Mouse (Mus musculus) heart, embryonic 10.5 days (tissue): Measurements from ENCODE around the gene Gm7534. TPM values are rescaled to one million over a fixed set of nuclear protein-coding genes. Genes with fewer than 3 reads are reported as not detected.
"Not testable (repeated sequence)": the region's sequence is repeated elsewhere in the genome, so short reads cannot be mapped to it uniquely, and the experiment has no call there.

Experiments used
- DNase-seq: peaks from one replicate; pipeline ENCODE4 v3.0.0-alpha.2; 2017; ENCODE audit warnings: low spot score
- H3K27ac ChIP-seq: fragments of 300-500 bp; sonication (generic); 2 replicates; pipeline ENCODE4 v1.5.1; 2016; ENCODE audit warnings: mild to moderate bottlenecking
- H3K27me3 ChIP-seq: fragments of 300-500 bp; sonication (generic); 2 replicates; pipeline ENCODE4 v1.6.1; 2016; ENCODE audit warnings: mild to moderate bottlenecking; ENCODE audit not compliant: poor library complexity, insufficient read depth, severe bottlenecking
- H3K36me3 ChIP-seq: fragments of 300-500 bp; sonication (generic); 2 replicates; pipeline ENCODE4 v1.6.1; 2016; ENCODE audit warnings: mild to moderate bottlenecking, moderate library complexity
- H3K4me1 ChIP-seq: fragments of 300-500 bp; sonication (generic); 2 replicates; pipeline ENCODE4 v1.6.1; 2016; ENCODE audit warnings: mild to moderate bottlenecking
- H3K4me3 ChIP-seq: fragments of 300-500 bp; sonication (generic); 2 replicates; pipeline ENCODE4 v1.5.1; 2016; ENCODE audit warnings: mild to moderate bottlenecking, moderate library complexity
- H3K9me3 ChIP-seq: fragments of 300-500 bp; sonication (generic); 2 replicates; pipeline ENCODE4 v1.6.1; 2016; ENCODE audit warnings: mild to moderate bottlenecking, moderate library complexity
- WGBS: fragments of 180-500 bp; shearing (Covaris S2); methylation state at CpG from one replicate; pipeline ENCODE4 v1.1.7; 2016; 5-methylcytosine and 5-hydroxymethylcytosine counted together
- polyA plus RNA-seq: library from polyadenylated mRNA; unstranded; fragments of >200 nt; fragmentation: Nextera tagmentation; extraction: Ambion mirVana; gene quantifications from 2 replicates; pipeline ENCODE4 v1.2.1, GENCODE M21; 2016

Gene Gm7534
- polyA plus RNA-seq, 1 experiment from 2014 or later = not detected

DNA sequence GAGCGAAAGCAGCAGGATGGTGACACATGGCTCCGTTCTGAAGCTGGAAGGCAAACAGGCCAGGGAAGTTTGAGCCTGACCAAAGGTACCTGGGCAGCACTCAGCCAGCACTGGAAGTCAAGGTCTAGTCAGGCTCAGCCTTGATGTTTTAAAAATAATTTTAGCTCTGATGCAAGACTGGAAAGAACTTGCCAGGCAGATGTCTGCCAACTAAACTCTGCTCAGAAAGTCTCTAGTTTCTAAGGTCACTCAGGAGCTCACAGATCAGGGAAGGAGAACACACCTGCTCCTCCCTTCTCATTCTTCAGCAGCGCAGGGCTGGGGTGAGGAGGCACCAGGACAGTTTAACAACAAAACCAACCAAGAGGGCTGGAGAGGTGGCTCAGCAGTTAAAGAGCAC lies 48.5 kb downstream of the Gm7534 start:
- H3K4me1 ChIP-seq = peaks cover 27% of the 10 kb centered on the region
- H3K36me3 ChIP-seq = peaks cover 58% of the 10 kb centered on the region
- WGBS = 96% methylated on average over 3 of the region's 3 CpGs
- H3K9me3 ChIP-seq = no peaks in the 10 kb centered on the region
- no peak for DNase-seq
- no peak overlapping the region for H3K4me3 ChIP-seq
- no peaks in the 10 kb centered on the region for H3K27me3 ChIP-seq
- no peak overlapping the region for H3K27ac ChIP-seq

DNA sequence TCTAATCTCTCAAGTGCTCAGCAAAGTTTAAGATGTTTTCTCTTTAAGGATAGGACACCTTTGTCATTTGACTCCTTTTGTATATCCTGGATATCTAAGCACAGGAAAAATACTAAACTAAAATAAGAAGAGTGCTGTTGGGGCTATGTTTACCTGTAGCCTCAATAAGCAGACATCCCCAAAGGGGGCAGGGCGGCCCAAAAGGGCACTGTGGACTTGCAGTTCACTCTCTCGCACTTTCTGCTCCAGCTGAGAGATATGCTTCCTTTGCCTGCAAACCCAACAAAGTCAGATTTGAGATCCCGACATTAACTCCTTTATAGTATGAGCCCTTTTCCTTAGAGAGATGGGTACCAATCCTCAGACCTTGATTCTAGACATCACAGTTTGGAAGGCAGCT lies 49.1 kb downstream of the Gm7534 start:
- Histone ChIP-seq H3K36me3 (peaks cover 65% of the 10 kb centered on the region), H3K27me3 (no peaks in the 10 kb centered on the region), H3K4me3 (no peak overlapping the region), H3K9me3 (no peaks in the 10 kb centered on the region), H3K27ac (no peak overlapping the region), H3K4me1 (peaks cover 23% of the 10 kb centered on the region)
- WGBS = 91% methylated on average over 3 of the region's 3 CpGs
- DNase-seq = no peak

DNA sequence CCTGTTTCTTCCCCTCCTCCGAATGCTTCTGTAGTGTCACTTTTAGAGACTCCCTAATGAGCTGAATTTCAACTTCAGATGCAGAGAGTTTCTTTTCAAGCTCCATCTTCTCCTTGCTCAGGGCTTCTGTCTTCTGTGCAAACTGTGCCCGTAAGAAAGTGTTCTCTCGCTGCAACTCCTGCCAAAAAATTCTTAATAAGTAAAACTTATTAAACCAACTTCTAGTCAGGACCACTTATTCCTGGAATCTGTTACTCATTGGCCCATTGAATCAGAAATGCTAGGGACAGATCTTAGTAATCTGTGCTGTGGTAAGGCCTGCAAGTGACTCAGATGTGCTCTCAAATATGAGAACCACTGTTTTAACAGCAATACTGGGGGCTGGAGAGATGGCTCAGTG lies 50.7 kb downstream of the Gm7534 start:
- H3K36me3 ChIP-seq = peaks cover 80% of the 10 kb centered on the region

DNA sequence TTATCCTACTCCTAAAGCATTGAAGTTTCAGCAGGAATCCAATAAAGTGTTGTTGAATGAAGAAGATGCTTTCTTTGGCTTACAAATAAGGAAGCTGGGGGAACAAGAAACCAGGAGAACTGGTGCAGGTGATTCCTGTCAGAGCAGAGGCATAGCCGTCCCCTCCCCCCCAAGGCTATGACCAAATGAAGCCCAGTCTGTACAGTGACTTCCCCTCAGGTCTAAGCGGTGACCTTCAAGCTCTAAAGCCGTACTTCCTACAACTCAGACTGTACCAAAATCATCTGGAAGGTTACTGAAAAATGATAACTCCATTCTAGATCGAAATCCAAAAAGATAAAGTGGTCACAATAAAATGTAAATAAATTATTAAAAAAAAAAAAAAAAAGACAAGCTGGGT lies 53.4 kb downstream of the Gm7534 start:
- Histone ChIP-seq H3K4me3 (no peak overlapping the region), H3K27me3 (no peaks in the 10 kb centered on the region), H3K27ac (no peak overlapping the region), H3K4me1 (no peaks in the 10 kb centered on the region), H3K9me3 (no peaks in the 10 kb centered on the region), H3K36me3 (peaks cover 83% of the 10 kb centered on the region)
- no peak for DNase-seq
- 90% methylated on average over 4 of the region's 4 CpGs for WGBS

More for the DNA sequence above, 50.7 kb downstream of the Gm7534 start:
- Histone ChIP-seq H3K27ac (no peak overlapping the region), H3K27me3 (no peaks in the 10 kb centered on the region), H3K9me3 (no peaks in the 10 kb centered on the region), H3K4me1 (peaks cover 15% of the 10 kb centered on the region), H3K4me3 (no peak overlapping the region)
- 90% methylated on average over 3 of the region's 3 CpGs for WGBS
- DNase-seq = no peak

DNA sequence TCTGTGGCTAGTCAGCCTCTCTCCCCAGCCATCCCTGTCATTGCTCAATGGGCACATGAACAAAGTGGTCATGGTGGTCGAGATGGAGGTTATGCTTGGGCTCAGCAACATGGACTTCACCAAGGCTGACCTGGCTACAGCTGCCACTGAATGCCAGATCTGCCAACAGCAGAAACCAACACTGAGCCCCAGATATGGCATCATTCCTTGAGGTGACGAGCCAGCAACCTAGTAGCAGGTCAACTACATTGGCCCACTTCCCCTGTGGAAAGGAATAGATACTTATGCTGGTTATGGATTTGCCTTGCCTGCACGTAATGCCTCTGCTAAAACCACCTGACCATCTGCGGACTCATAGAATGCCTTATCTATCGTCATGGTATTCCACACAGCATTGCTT lies 58.5 kb downstream of the Gm7534 start:
- 89% methylated on average over 5 of the region's 5 CpGs for WGBS
- peaks cover 62% of the 10 kb centered on the region for H3K36me3 ChIP-seq
- DNase-seq, H3K27me3 ChIP-seq, H3K9me3 ChIP-seq, H3K27ac ChIP-seq, H3K4me1 ChIP-seq, H3K4me3 ChIP-seq: not testable (repeated sequence)

Other genes with a start within 250 kb of the Gm7534 start
- 2,048 and 2,274 TPM in 2 replicates for gene Hmgn2, start 234.4 kb downstream of the Gm7534 start, polyA plus RNA-seq
- gene Dhdds, start 202.1 kb downstream of the Gm7534 start, polyA plus RNA-seq = 34.1 and 39.0 TPM in 2 replicates
- gene Lin28a, start 184.2 kb downstream of the Gm7534 start, polyA plus RNA-seq = 4.4 and 12.4 TPM in 2 replicates
- not detected in 2 replicates for gene Zfp683, start 149.2 kb downstream of the Gm7534 start, polyA plus RNA-seq
- gene Crybg2, start 142.2 kb downstream of the Gm7534 start, polyA plus RNA-seq = 0.78 and 2.7 TPM in 2 replicates
- 1.7 and 4.2 TPM in 2 replicates for gene Cd52, start 107.9 kb downstream of the Gm7534 start, polyA plus RNA-seq
- gene Ubxn11, start 100.4 kb downstream of the Gm7534 start, polyA plus RNA-seq = 2.6 and 2.9 TPM in 2 replicates
- 188 and 243 TPM in 2 replicates for gene Sh3bgrl3, start 74.2 kb downstream of the Gm7534 start, polyA plus RNA-seq
- 28.2 and 31.1 TPM in 2 replicates for gene Cep85, start 15.9 kb downstream of the Gm7534 start, polyA plus RNA-seq
- gene Catsper4, start 24.4 kb upstream of the Gm7534 start, polyA plus RNA-seq = not detected in 2 replicates
- gene Cnksr1, start 35.4 kb upstream of the Gm7534 start, polyA plus RNA-seq = 1.2 TPM in 2 replicates
- gene E130218I03Rik, start 40.7 kb upstream of the Gm7534 start, polyA plus RNA-seq = 0.19 and 0.28 TPM in 2 replicates
- 13.3 and 15.3 TPM in 2 replicates for gene Zfp593, start 42.6 kb upstream of the Gm7534 start, polyA plus RNA-seq
- gene Gm30191, start 43.9 kb upstream of the Gm7534 start, polyA plus RNA-seq = not detected in 2 replicates
- 6.3 and 8.8 TPM in 2 replicates for gene Grrp1, start 51.1 kb upstream of the Gm7534 start, polyA plus RNA-seq
- gene Pdik1l, start 84.9 kb upstream of the Gm7534 start, polyA plus RNA-seq = 15.8 and 18.2 TPM in 2 replicates
- gene Trim63, start 112.1 kb upstream of the Gm7534 start, polyA plus RNA-seq = 47.5 and 77.0 TPM in 2 replicates
- 0.09 and 0.36 TPM in 2 replicates for gene Slc30a2, start 140.2 kb upstream of the Gm7534 start, polyA plus RNA-seq
- gene Extl1, start 180.8 kb upstream of the Gm7534 start, polyA plus RNA-seq = 1.9 and 2.8 TPM in 2 replicates
- gene Pafah2, start 193.3 kb upstream of the Gm7534 start, polyA plus RNA-seq = 8.0 and 9.6 TPM in 2 replicates